Mouse (Mus musculus) kidney, postnatal 10 days (tissue): Measurements from ENCODE around the gene Dtx1.

Experiments used
- DNase-seq: peaks from one replicate; pipeline ENCODE4 v3.0.0; 2021; ENCODE audit warnings: mixed read lengths

Dtx1 gene

DNA sequence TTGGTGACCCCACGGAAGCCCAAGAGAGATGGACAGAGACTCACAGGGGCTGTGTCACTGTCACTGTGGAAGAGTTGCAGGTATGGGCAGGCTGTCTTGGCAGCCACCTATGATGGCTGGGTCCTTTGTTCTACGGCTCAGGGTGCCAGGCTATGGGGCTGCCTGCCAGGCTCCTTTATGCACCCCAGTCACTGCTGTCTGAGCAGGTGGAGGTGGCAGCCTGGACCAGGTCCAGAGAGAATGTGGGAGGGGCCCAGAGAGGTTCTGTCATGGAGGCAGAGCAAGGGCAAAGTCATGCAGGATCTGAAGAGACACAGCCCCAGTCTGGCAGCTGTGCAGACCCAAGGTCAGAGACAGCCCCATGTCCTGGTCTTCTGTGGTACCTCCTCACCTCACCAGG, 8.8 kb downstream of the Dtx1 start:
- DNase-seq, result no peak

GRCm38 (mm10) chr5:120702421-120702820, 9.3 kb downstream of the Dtx1 start:
- no peak for DNase-seq

DNA sequence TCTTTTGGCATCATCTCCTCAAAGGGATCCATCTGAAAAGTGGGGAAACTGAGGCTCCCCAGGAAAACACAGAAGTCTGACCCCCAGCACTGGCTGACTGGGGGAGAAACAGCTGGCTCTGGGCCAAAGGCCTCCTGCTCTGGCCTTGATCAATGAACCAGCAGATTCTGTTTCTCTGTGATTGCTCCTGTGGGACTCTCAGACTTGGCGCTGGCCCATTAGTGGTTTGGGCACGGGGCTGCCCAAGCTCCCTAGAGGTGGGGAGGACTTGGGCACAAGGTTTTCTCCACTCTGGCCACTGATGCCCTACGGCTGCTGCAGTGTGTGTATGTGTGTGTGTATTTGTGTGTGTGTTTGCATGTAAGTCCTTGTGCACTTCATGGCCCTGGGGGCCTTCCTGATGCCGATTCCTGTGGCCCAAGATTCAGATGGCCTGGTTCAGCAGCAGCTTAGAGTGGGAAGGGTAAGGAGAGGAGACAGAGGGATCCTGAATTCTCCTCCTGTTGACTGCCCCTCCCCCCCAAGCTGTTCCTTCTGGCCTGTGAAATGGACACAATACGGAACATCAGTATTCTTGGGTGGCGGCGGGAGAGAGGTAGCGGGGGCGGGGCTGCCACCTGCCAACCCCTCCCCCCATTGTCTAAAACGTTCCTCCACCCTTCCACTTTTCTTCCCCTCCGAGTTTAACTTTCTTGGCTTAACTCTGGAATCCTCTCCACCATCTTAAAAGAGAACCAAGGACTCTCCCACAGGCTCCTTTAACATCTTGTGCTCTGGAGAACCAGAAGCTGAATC, 10.5 kb downstream of the Dtx1 start:
- DNase-seq, result no peak

GRCm38 (mm10) chr5:120698801-120699391, 12.8 kb downstream of the Dtx1 start:
- no peak for DNase-seq

GRCm38 (mm10) chr5:120698181-120698580, 13.5 kb downstream of the Dtx1 start:
- no peak for DNase-seq

DNA sequence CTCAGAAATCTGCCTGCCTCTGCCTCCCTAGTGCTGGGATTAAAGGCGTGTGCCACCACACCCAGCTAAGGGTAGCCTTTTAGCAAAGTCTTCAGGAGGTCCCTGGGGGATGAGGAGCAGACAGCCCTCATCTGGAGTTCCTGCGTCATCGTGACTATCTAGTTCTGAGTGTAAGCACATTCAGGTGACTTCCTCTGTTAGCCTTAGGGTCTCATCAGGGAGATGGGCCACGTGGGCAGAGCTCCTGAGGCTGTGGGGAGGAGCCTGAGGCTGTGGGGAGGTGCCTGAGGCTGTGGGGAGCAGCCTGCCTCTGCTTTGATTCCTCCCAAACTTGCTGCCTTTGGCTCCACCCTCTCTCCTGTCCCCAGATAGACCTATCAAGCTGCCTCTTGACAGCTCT, 14.9 kb downstream of the Dtx1 start:
- no peak for DNase-seq

GRCm38 (mm10) chr5:120696057-120696743, 15.5 kb downstream of the Dtx1 start:
- DNase-seq, result no peak

DNA sequence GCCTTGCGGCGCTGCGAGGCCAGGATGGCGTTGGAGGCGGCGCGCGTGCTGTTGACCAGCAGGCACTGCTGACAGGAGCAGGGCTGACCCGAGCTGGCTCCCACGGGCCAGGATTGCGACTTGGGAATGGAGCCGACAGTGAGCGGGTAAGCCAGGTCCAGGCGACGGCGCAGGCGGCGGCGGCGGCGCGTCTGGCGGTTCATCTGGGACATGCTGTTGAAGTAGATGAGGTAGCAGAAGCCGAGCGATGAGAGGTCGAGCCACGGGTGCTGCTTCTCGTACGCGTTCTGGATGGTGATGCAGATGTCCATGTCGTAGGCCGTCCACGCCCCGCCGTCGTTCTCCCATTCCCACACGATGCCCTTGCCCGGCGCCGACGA, 17.0 kb downstream of the Dtx1 start:
- no peak for DNase-seq

DNA sequence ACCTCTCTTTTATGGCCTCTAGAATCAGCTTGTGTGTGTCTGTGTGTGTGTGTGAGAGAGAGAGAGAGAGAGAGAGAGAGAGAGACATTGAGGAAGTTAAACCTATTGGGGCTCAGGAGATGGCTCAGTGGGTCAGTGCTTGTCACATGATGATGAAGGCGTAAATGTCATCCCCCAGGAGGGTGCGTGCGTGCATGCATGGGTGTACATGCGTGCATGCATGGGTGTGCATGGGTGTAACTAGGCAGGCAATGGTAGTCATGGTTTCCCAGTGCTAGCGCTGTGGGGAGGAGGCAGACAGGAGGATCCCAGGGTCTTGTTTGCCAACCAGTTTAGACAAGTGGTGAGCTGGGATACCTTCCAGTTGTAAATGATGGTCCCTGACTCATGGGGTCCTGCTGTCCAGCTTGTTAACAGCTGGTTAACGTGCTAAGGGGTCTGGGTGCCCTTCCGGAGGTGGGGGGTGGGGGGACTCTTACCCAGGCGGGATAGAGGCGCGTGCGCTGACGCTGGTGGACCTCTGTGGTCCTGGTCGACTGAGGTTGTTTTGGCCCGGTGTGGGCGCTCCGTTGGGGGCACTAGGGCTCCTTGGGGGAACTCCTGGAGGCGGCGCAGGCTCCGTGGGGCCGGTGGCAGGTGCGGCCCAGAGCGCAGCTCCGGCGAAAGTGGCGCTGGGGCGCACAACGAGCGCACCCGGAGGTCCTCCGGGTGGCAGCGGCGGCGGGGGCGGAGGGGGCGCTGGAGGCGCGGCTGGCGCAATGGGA, 17.6 kb downstream of the Dtx1 start:
- no peak for DNase-seq

- DNase-seq, result no peak
Measured at GRCm38 (mm10) chr5:120692034-120692433, 19.7 kb downstream of the Dtx1 start.

DNA sequence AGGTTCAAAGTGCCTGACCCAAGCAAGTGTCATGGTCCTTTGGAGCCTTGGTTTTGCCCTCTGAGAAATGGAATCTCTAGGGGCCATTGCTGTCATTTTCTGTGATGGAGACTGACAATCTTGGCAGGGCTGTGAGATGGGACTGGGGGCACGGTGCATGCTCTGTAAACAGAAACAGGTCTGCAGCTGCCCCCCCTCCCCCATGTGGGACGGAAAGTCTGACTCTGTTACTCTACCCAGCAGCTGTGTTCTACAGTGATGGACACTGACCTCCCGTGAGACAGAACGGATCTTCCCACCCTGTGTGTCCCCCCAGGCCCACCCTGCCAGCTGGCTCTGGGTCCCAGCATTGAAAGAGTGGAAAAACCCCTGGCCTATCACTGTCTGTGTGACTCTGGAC, 21.3 kb downstream of the Dtx1 start:
- no peak for DNase-seq

DNA sequence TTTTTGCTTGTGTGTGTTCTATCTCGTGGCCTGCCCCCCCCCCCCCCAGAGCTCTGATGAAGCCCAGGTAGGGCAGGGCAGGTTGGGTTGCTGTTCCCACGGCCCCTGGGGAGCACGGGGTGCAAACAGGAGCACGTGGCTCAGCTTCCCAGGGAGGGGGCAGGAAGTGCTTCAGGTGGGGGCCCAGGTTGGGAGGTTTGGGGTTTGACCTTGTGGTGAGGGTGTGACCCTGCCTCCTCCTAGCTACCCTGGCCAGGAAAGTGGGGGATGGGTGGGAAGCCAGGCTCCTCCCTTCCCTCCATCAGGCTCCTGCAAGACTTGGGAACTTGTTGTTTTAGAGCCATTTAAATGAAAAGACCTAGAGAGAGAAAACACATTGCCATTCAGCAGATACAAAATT, 23.3 kb downstream of the Dtx1 start:
- no peak for DNase-seq

- no peak for DNase-seq
Measured at GRCm38 (mm10) chr5:120687897-120688296, 23.8 kb downstream of the Dtx1 start.

- no peak for DNase-seq
Measured at GRCm38 (mm10) chr5:120687484-120687851, 24.3 kb downstream of the Dtx1 start.

DNA sequence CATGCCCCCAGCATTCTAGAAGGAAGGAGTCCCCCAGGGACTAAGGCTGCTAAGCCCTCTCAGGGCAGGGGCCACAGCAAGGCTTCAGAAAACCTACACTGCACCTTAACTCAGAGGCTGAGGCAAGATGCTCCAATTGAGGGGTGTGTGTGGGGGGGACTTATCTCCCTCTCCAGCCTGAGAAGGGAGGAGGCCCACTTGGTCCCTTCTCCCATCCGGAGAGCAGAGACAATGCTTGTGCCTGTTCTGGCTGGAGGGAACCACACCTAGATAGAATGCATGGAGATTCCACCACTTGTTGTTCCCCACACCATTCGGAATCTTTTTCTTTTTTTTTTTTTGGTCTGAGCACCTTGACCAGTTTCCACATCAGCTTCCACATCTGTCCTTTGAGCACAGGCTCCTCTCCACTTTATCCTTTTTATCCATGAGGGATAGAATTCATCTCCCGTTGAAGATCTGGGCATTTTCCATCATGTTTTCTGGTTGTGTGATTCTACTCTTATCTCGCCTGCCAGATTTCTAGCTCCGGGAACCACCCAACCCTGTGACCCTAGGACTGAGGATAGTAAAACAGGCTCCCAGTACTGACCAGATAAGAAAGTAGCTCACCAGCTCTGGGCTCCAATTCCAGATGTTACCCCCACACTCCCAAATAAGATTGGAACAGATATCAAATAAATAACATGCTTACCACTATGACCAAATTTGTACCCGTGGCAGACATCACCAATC, 24.8 kb downstream of the Dtx1 start:
- no peak for DNase-seq

GRCm38 (mm10) chr5:120685678-120686077, 26.0 kb downstream of the Dtx1 start:
- DNase-seq, result no peak

DNA sequence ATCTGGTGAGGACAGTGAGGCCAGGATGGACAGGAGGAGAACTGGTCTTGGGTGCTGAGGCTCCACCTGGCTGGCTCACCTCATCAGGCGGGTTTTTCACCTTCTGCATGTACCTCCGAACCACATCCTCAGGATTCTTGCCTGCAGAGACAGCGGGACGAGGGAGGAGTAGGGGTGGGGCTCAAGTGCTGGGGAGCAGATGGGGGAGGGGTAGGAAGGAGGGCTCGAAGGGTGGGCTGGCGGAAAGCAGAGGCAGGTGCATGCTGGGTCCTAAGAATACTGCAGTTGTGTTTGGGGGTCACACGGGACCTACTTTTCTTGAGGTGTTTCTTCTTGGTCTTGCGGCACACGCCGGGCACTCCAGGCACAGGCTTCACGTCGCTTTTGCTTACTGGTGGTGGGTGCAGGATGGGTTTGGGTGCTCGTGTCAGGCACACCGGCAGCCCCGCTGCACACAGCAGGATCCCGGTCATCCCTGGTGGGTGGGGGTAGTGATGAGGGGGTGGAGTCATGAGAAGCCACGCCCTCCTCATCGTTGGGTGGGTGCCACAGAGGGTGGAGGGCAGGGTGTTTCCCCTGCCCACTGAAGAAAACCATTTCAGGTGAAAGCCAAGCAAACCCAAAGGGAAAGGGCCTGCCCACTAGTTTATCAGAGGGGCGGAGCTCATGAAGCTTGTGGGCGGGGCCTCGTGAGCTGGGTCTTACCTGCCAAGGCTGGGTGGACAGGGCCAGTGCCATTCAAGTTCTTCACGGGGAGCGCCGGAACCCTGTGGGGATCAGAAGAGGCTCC, 28.6 kb downstream of the Dtx1 start:
- DNase-seq, result no peak

- DNase-seq, result no peak
Measured at GRCm38 (mm10) chr5:120680918-120681317, 30.8 kb downstream of the Dtx1 start.

DNA sequence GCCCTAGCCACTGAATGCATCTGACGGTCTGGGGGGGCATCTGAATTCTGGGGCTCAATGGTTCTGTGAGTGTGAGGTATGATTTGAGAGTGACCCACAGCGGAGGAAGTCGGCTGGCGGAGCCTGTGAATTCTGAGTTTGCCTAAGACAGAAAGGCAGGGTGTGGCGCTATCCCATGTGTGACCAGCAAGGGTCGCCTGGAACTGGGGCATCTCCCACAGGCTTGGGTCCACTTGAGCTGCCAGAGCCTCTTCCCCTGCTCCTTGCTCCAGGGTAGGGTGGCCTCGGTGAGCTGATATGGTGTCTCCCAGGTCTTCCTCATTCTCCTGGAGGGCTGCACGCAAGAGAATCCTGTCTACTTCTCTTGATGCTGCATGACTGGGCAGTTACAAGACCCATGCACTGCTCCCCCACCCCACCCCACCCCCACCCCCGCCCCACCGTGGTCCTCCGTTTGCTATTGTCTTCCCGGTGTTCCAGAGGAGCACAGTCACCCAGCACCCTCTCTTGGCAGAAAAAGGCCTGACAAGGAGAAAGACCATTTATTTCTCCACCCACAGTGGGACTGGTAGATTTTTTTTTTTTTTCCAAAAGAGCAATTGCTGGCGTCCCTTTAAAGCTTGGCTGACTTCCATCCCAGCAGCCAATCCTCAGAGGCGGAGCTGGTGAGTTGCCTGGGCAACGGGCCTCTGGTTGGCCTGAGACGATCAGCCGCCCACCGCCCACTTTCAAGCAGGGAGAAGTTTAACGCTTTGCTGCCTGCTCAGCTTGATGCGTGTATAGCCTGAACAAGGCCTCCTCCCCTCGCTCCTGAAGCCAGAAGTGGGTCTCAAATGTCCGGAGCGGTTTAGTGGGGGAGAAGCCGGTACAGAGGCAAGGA, 31.8 kb downstream of the Dtx1 start:
- peak; percentile 93 for DNase-seq

- no peak for DNase-seq
Measured at GRCm38 (mm10) chr5:120677516-120677915, 34.2 kb downstream of the Dtx1 start.
